Mouse (Mus musculus) spleen, adult 18-20 months (tissue): ENCODE measurements around the gene Msrb2.

ENCODE experiments used
- DNase-seq, 2 experiments: peaks; one replicate each; pipeline ENCODE4 v3.0.0; 2022; ENCODE audit warnings: mixed read lengths in 2 of 2

The Msrb2 gene

DNA sequence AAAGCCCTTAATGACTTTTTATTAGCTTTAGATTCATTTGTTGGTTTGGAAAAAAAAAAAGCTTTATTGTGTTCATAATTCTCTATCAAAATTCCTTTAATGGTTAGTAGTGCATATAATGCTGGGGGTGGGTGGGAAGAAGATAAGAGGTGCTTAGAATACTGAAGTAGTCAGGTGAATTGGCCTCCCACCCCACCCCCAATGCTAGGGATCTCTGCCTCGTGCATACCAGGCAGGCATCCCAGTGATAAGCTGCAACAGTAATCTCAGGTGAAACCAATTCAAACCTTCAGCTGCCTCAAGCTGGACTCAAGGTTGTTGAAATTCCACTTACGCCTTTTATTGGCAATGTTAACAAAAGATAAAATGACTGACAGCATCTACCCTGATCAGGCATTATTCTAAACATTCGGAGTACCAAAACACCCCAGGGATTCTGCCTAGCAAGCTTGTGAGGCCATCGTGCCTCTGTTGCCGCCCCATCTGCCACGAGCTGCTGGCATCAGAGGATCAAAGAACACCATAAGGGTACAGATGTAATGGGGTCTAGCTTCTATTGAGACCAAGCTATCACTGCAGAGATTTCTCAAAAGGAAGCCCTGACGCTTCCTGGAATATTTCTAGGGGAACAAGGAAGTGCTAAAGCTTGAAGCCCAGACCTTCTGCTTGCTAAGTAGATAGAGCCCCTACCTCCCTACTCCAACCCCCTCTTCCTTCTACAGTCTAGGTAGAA is 19.3 kb downstream of the Msrb2 start:
- DNase-seq: no peak

DNA sequence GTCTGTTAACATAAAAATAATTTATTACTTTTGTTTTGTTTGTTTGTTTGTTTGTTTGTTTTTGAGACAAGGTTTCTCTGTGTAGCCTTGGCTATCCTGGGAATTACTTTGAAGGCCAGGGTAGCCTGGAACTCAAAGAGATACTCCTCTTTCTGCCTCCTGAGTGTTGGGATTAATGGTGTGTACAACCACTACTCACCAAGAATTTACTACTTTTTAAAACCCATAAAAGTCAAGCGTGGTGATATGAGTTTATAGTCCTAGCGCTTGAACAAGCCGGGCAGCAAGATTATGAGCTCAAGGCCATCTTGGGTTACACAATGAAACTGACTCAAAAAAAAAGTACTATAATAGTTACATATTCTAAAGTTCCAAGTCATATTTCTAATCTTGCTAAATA is 20.4 kb downstream of the Msrb2 start:
- DNase-seq: no peak

DNA sequence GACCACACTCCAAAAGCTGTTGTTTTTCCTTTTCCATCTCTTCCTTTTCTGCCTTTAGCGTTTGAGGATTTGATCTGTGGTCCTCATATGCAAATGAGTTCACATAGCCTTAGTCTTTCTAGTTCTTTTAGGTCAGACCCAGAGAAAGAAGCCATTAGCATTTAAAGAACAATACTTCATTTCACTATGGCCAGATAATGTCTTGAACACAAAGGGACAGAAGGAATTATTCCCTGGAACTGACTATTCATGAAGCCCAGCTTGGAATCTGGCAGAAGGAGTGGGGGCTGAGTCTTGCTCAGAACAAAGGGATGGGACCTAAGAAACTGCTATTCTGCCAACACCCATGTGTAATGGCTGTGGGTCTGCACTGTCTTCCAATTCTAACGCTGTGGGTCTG is 21.6 kb downstream of the Msrb2 start:
- no peak for DNase-seq

DNA sequence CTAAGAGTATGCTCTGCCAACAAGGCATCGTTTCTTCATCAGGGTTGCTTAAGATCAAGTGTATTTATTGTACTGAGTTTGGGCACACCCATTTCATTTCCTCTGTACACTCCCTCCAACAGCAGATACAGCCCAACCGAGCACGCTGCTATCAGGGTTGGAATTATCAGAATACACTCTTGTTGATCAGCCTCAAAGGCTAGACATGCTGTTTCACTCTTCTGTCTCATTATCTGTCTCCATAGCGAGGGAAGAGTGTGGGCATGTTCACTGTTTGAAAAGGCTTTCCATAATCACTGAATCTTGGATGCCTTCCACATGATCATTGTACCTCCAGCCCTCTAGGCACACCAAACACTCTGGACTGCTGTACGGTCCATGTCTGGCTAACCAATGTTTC is 34.2 kb downstream of the Msrb2 start:
- no peak for DNase-seq

DNA sequence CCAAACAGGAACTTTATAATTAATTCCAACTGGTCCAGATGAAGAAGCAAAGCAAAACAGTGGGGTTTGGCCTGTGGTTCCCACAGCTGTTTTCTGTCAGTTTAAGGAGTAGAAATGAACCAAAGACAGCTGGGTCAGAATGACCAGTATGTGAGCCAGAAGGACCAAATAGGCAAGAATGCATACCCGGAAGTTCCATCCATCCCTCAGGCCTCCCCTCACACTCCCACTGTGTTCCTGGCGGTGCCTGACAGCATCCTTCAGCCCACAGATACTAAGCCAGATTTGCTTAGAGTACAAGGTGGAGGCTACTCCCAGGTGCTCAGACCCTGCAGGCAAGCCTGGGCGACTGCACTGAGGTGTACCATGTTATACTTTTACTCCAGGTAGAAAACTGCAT is 35.3 kb downstream of the Msrb2 start:
- DNase-seq: no peak

DNA sequence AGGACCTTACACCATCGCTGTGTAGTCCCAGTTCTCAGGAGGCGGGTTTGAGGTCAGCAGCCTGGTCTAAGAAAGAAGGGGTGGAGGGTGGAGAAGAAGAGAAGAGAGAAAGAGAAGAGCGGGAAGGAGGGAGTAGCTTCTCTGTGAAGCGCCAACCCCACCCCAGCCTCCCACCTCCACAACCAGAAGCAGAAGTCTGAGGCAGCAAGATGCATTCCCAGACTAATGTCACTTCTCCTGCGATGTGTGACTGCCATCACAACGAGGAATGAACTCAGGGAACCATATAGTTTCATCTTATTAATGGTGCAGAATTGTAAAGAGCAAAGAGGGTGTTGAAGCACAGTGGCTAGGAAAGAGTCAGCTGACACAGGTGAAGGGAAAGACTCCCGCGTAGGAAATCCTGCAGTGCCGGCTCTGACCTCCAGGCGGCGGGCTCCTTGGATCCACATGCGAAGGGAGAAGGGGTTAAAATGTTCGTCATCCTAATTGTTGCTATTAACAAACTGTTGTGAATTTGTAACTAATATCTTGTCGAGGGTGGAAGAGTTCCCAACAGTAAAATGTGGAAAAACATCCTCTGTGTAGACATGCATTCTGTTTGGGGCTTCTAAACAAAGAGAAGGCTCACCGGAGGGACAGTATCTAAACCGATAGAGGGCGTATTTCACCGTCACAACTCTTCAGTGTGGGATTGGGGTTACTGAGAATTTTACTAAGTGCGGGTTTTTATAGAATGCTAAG is 43.2 kb downstream of the Msrb2 start:
- DNase-seq: peak; percentile 20 to 64

DNA sequence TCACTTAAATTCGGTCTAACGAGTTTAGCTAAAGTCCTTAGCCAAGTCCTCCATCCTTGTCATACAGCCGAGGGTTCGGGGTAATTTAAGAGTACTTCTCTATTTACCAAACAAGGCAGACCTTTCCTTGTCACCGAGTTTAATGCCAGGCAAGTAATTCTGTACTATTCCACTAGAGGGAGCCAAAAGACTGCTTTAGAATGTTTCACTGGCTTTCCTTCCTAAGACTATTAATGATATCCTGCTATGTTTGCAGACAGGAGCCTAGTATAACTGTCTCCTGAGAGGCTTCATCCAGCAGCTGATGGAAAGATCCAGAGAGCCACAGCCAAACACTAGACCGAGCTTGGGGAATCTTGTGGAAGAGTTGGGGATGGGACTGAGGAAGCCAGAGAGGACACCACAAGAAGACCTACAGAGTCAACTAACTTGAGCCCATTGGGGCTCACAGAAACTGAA is 43.9 kb downstream of the Msrb2 start:
- peak in 1 of 2 experiments; percentile 7 for DNase-seq

DNA sequence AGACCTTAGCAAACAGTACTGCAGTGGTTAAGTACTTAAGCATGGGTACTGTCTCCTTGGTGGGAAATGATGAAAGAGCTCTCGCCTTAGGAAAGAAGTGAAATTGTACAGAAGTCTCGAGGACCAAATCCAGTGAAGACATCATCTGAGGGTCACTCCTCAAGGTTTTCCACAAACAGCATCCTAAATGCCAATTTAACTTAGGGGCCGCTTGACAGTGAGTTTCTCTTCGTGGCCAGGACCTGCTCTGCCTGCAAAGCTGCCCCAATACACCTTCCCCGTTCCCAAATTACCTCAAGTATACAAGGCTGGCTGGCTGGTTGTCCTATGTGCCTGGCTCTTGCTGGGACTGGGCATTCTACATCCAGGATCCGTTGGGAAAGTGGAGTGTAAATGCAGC is 44.8 kb downstream of the Msrb2 start:
- DNase-seq: no peak

DNA sequence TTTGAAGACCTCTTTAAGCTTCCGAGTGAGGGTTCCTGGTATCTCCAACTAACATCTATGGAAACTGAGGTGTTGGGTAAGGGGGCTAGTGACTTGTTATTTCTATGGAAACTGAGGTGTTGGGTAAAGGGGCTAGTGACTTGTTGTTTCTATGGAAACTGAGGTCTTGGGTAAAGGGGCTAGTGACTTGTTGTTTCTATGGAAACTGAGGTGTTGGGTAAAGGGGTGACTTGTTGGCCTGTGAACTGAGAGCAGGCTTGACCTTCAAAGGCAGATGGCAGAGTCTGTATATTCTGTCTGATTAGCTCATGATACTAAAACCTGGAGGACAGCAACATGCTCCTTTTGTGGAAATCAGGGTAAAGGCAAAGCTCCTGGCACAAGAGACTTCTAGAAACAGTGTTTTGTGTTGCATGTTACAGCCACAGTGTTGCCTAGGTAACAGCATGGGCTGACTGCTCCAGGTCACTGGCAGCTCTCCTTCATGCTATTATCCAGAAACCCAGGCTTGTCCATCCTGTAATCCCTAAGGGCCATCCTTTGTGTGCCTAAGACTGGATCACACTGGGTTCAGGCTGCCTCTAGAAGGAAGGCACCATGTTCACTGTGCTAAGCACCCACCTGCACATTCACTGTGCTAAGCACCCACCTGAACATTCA is 48.6 kb downstream of the Msrb2 start:
- DNase-seq: no peak

DNA sequence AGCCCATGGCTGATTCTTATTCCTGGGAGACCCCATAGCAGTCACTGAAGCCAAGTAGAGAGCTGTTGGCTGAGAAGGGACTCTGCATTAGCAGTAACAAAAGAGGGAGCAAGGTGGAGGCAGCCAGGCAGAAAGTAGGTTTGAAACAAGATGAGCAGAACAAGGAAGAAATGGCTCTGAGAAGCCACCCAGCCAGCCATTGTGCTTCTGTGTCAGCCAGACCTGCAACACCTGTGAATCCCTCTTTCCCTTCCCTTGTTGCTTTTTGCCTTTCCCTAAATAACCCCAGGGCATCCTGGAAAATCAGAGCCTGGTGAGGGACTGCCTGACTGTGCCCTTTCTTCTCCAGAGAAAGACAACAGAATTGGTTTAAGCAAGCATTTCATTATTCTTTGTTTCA is 51.0 kb downstream of the Msrb2 start:
- DNase-seq: no peak

DNA sequence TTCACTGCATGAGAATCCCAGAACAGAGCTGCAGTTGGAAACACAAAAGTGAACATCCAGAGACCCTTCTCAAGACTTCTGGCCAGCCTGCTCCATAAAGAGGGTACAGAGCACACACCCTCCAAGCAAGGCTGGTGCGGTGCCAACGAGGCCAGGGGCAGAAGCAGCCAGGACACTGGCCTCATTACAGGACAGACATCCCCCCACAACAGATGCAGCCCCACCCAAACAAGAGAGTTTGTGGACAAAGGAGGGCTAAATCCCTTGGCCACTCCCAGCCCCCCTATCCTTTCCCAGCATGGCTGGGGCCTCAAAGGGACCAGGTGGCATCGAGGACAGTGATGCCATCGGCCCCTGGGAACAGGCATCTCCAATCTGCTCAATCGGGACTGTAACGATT is 51.8 kb downstream of the Msrb2 start:
- no peak for DNase-seq

DNA sequence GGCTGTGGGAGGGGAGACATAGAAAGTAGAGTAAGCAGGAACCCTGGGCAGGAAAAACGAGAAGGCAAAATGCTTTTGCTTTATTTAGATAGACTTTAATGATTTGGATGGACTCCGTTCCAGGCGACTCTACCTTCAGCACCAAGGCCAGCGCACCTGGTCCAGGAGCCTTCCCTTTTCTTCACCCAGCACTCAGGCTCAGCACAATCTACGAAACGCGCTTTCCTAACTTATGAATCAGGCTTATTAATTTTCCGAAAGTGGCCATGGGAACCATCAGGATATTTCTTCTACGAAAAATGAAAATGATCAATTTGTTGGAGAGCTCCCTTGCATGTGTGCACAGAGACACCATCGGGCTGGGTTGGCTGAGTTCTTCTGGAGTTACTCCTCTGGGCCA is 57.8 kb downstream of the Msrb2 start:
- DNase-seq: peak in 1 of 2 experiments; percentile 18

DNA sequence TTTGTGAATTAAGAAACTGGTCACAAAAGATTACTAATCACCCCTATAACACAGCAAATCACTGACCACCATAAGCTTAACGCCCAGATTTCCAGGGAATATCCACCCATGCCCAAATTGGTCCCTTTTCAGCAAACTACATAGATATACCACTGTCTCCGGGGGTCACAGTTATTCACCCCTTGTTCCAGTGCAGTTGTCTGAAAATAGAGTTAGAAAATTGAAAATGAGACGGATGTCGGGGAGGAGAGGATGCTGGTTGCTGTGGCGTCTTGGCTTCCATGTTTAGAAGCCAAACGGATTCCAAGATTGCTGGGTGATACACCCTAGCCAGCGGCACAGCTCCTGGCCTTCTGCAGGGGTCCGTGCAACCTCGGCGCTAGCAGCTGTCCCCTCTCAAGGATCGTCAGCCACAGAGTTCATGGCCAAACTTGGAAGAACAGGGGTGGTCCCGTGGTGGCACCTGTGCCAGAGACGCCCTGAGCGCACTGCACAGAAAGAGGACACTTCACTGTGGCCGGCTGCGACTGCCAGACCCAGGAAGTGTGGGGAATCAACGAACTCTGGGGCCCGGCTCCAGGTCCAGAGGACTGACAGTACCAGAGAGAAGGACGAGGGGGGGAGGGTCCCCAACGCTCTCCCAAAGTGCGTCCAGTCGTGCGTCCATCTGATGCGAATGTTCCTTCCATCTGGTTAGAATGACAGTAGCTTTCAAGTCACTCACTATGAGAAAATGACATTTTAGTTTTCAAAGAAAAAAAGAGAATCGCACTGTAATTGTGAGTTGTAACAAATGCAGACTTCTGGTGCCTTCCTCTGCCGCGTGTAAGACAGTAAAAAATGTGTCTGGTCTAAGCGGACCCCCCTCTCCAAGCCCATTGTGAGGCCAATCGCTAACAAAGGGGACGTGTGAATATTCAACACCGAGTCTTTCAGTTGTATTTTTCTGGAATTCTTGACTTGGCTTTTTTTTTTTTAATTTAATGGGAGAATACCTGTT is 58.8 kb downstream of the Msrb2 start:
- no peak for DNase-seq

DNA sequence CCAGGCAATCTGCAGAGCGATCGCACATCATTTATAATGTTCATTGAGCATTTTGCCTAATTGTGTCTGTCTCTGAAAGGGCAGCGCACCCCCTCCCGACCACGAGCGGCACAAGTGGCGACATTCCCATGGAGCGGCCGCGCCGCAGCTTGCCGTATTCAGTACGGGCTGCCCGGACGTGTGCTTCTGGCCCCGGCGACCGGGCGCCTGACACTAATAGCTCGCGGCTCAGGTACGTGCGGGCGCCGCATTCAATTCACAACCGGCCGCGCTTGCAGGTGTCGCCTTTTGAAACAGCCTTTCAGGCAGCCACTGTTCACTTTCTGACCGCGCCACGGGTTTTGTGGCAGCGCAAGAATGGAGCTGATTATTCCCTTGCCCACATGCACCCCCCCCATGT is 59.5 kb downstream of the Msrb2 start:
- no peak for DNase-seq

DNA sequence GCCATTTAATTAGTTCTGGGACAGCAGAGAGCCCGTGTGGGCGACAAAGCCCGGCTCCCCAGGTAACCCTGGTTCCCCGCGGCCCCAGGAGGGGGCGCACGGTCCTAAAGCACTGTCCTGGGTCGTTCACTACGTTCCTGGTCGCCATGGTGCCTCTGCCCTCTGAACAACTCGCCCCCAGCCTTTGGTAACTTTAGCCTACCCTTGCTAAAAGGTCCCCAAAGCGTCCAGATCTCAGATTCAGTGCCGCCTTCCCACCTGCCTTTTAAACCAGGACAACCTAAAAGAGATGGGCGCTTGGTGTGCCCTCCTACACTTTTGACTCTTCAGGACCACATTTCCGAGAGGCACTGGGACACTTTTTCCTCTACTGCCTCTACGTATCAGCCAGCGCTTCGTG is 59.9 kb downstream of the Msrb2 start:
- no peak for DNase-seq

DNA sequence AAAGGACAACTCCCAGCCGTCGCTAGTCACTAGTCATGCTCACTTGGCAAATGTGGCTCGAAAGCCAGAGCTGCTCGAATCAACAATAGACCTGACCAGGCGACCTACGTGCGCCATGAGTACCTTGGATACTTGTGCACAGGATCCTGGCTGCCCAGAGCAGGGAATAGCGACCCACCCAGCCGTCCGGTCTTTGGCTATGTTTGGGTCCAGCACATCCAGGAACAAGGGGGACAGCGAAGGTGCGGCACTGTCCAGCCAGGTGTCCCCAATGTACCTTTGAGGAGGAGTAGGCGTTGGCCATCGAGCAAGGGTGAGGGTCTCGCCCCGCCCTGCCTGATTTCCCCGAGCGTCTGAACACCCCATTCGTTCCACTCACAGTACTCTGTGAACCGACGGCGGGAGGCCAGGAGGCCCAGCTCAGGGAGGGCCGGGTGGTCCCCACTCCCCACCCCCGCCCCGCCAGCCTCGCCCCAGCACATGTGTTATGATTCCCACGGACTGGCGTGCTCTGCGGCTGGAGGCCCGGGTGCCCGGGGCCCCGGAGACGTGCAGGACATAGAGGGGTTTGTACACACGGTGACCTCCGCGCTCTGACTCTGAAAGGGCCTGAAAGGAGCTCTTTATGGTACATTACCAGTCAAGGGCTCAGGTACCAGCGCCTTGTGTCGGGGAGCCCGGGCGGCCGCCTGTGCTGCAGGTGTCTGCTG is 60.5 kb downstream of the Msrb2 start:
- DNase-seq: no peak

DNA sequence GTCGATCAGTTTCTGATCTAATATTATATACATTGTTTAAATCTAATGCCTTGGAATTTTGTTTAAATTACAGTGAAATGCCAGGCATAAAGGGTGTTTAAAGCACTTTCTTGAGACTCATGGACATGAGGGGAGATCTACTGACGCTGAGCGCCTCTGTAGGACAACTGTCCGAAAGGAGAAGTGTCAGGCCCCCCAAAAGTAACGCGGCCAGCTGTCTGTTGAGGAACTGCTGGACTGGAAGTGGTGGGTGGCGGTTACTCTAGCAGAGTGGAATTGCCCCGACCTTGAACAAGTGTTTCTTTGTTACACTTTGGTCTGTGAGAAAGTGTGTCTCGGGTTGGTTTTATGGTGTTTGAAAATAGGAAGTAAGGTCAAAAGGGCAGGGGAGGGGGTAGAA is 73.1 kb downstream of the Msrb2 start:
- DNase-seq: no peak
